Mouse (Mus musculus) lung, adult 2 months (tissue): ENCODE data around the gene Hoxa7.

Experiments used
- CTCF ChIP-seq: fragments of 200-500 bp; IDR thresholded peaks from 2 replicates; pipeline ENCODE4 v1.5.1; 2011; ENCODE audit warnings: mild to moderate bottlenecking, low read length, control low read depth; ENCODE audit not compliant: insufficient read depth
- POLR2A ChIP-seq: fragments of 200-500 bp; IDR thresholded peaks from 2 replicates; pipeline ENCODE4 v1.6.1; 2011; ENCODE audit warnings: low read depth, mild to moderate bottlenecking, control low read depth, low read length, borderline replicate concordance; ENCODE audit errors: extremely low read depth

DNA sequence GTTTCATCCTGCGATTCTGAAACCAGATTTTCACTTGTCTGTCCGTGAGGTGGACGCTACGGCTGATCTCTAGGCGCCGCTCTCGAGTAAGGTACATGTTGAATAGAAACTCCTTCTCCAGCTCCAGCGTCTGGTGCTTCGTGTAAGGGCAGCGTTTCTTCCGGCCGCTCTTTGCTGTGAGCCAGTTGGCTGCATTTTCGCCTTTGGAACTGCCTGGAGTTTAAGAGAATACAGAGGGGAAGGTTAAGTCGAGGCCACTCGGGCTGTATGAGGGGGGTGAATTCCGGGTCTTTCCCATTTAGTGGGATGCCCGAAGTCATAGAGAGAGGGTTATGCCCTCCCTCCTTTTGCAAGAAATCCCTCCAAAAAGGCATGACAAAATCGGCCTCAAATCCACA lies 10.9 kb upstream of the Hoxa7 start:
- TF ChIP-seq CTCF: no peak
- no peak for TF ChIP-seq POLR2A
